Mouse (Mus musculus): Measurements from ENCODE around the gene Gbp5. TPM values are rescaled to one million over a fixed set of nuclear protein-coding genes. Genes with fewer than 3 reads are reported as not detected.

Gbp5 gene
- 62.7 TPM for polyA plus RNA-seq (2017; shearing (Covaris generic))

DNA sequence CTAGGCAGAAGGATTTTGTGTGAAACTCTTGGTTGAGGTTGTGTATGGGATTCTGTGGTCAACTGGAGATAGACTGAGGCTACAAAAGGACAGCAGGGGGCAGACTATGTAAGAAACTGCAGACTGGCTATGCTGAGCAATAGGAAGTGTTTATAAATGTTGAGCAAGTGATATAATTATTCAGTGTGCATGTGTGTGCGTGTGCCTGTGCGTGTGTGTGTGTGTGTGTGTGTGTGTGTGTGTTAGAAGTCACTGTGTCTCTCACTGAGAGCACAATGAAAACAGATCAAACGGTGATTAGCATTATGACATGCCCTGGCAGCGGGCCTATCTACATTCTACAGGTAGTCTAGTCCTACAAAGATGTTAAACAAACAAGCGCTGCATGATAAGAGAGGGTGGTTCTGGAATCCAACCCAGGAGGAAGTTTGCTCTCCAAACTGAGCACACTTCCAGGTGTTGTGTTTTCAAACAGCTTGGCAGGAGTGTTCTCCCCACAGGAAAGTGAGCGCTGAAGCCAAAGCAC is at the start of gene Gbp5:
Gene Gbp5 (plus strand): TSS at position 443 of the 526 bp plus-strand sequence.

DNA sequence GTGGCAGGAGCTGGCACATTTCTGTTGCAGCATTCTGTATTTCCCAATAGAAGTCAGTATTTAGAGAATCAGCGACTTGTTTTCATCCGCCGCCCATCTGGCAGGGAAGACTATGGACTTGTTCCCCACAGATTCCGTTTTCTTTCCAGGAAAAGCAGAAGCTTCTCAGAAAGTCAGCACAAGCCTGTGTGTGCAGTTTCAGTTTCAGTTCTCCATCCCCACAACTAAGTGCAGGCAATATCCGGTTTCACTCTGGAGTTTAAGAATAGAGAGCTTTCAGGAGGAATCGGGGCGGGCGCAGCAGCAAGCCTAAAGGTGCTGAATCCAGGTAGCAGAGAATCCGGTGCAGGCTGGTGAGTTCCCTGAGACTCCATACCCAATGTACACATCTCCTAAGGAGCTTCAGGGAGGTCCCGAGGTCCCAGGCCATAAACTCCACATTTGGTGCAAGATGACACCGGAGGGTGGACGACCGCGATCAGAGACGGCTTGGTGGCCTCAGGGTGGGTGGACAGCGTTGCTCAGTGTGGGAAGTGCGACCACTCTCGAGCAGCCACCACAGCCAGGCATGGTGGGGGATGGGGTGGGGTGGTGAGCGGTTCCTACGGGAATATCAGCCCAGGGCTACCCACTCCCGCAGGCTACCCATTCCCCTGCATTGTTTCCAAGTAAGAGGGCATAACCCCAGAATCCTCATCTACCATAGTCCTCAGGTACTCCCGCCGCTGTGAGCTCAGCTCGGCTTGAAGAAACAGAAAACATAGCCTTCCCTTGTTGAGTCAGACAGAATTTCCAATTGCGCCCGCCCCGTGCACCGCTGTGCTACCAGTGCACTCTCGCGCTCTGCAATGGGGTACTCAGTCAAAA is 36.5 kb downstream of the Gbp5 start, which contains the start of gene Gbp7:
Gene Gbp7 (plus strand): TSS at position 256 of the 867 bp plus-strand sequence.

DNA sequence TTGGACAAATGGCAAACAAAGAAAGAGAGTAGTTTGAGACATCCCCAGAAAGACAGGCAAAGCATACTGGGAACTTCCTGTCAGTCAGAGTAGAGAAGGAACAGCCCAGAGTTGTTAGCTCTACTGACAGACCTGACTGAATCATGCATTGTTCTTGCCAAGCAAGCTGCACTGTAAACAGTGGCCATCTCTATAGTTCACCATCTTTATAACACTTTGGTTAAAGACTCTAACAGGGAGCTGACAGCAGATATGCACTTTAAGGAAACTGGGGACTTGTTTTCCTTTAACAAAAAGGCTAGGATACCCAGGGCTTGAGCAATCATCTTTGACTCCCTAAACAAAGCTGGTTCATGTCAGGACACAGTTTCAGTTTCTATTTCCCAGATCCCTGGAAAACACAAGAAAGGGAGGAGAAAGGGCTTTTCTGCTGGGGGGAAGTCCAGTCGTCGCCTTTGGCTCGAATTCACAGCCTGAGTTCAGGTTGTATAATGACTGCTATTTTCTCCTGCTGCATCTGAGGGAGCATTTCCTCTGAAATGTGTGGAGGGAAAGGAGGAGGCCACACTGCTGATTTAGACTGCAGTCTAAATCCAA is 66.0 kb downstream of the Gbp5 start, which contains the start of gene Gbp3:
Gene Gbp3 (plus strand): TSS at position 395 of the 597 bp plus-strand sequence.

Other genes starting within 250 kb of the Gbp5 start
- gene Pdlim5, start 98.3 kb upstream of the Gbp5 start, polyA plus RNA-seq (2017; shearing (Covaris generic)) = 40.1 TPM
- 255 TPM for gene Gbp7, start 36.4 kb downstream of the Gbp5 start, polyA plus RNA-seq (2017; shearing (Covaris generic))
- gene Gbp3, start 66.0 kb downstream of the Gbp5 start, polyA plus RNA-seq (2017; shearing (Covaris generic)) = 150 TPM
- gene Gbp2b, start 100.9 kb downstream of the Gbp5 start, polyA plus RNA-seq (2017; shearing (Covaris generic)) = 34.5 TPM
- gene Gbp2, start 126.6 kb downstream of the Gbp5 start, polyA plus RNA-seq (2017; shearing (Covaris generic)) = 156 TPM
- 6.0 TPM for gene Kyat3, start 207.1 kb downstream of the Gbp5 start, polyA plus RNA-seq (2017; shearing (Covaris generic))